Mouse (Mus musculus): ENCODE data around the gene Angptl7. TPM values are rescaled to one million over a fixed set of nuclear protein-coding genes. Genes with fewer than 3 reads are reported as not detected.

Gene Angptl7
- polyA plus RNA-seq, 1 experiment from 2014 or later = 0.15 TPM

- H3K27me3 ChIP-seq (replicated peaks; ENCODE audit: control insufficient read depth, insufficient read depth, low read length) = no peaks in the 10 kb centered on the region
- 93% methylated on average over 14 of the region's 14 CpGs for WGBS
- peaks cover 5% of the 10 kb centered on the region; the same call in 1 of the 2 replicates for H3K4me1 ChIP-seq (ENCODE audit: control insufficient read depth, insufficient read depth, low read length)
- DNase-seq (ENCODE audit: low spot score) (no peak), ATAC-seq (no peak)
- no peaks in the 10 kb centered on the region for H3K9me3 ChIP-seq (replicated peaks; ENCODE audit: control insufficient read depth, low read length)
- no peak overlapping the region for H3K4me2 ChIP-seq (ENCODE audit: low read length)
- H3K9ac ChIP-seq (ENCODE audit: low read length) = no peak overlapping the region
- H3K27ac ChIP-seq (ENCODE audit: low read depth, low read length) = no peak overlapping the region
- peaks cover 63% of the 10 kb centered on the region for H3K36me3 ChIP-seq (ENCODE audit: control insufficient read depth, insufficient read depth, low read length)
- no peak overlapping the region for H3K4me3 ChIP-seq (ENCODE audit: low read depth, low read length)
These were observed 8.0 kb upstream of the Angptl7 start for GRCm38 (mm10) chr4:148508084-148508849.

- Histone ChIP-seq H3K9me3 (replicated peaks; ENCODE audit: control insufficient read depth, low read length) (no peaks in the 10 kb centered on the region), H3K4me3 (ENCODE audit: low read depth, low read length) (no peak overlapping the region), H3K27me3 (replicated peaks; ENCODE audit: control insufficient read depth, insufficient read depth, low read length) (no peaks in the 10 kb centered on the region), H3K9ac (ENCODE audit: low read length) (no peak overlapping the region), H3K4me2 (ENCODE audit: low read length) (no peak overlapping the region), H3K27ac (ENCODE audit: low read depth, low read length) (no peak overlapping the region), H3K36me3 (ENCODE audit: control insufficient read depth, insufficient read depth, low read length) (peaks cover 63% of the 10 kb centered on the region), H3K4me1 (ENCODE audit: control insufficient read depth, insufficient read depth, low read length) (peaks cover 5% of the 10 kb centered on the region; the same call in 1 of the 2 replicates)
- 83% methylated on average over 5 of the region's 5 CpGs for WGBS
- DNase-seq (ENCODE audit: low spot score) (no peak), ATAC-seq (no peak)
These were observed 7.3 kb upstream of the Angptl7 start for GRCm38 (mm10) chr4:148507585-148507984.

- no peaks in the 10 kb centered on the region for H3K27me3 ChIP-seq (replicated peaks; ENCODE audit: control insufficient read depth, insufficient read depth, low read length)
- ATAC-seq = peak; percentile 75; the same call in 1 of the 2 replicates
- peak; percentile 82 for DNase-seq (ENCODE audit: low spot score)
- peaks cover 68% of the 10 kb centered on the region for H3K36me3 ChIP-seq (ENCODE audit: control insufficient read depth, insufficient read depth, low read length)
- H3K9me3 ChIP-seq (replicated peaks; ENCODE audit: control insufficient read depth, low read length) = no peaks in the 10 kb centered on the region
- no peak overlapping the region for H3K9ac ChIP-seq (ENCODE audit: low read length)
- H3K4me1 ChIP-seq (ENCODE audit: control insufficient read depth, insufficient read depth, low read length) = peaks cover 5% of the 10 kb centered on the region; the same call in 1 of the 2 replicates
- no peak overlapping the region for H3K4me3 ChIP-seq (ENCODE audit: low read depth, low read length)
- 57% methylated on average over 8 of the region's 8 CpGs for WGBS
- no peak overlapping the region for H3K4me2 ChIP-seq (ENCODE audit: low read length)
- peak overlapping the region; percentile 54; the same call in 1 of the 2 replicates for H3K27ac ChIP-seq (ENCODE audit: low read depth, low read length)
These were observed 4.3 kb upstream of the Angptl7 start for GRCm38 (mm10) chr4:148504497-148504959.

GRCm38 (mm10) chr4:148495874-148496689 is 4.2 kb downstream of the Angptl7 start:
- Histone ChIP-seq H3K4me3 (ENCODE audit: low read depth, low read length) (no peak overlapping the region), H3K9me3 (replicated peaks; ENCODE audit: control insufficient read depth, low read length) (no peaks in the 10 kb centered on the region), H3K9ac (ENCODE audit: low read length) (no peak overlapping the region), H3K27me3 (replicated peaks; ENCODE audit: control insufficient read depth, insufficient read depth, low read length) (no peaks in the 10 kb centered on the region), H3K27ac (ENCODE audit: low read depth, low read length) (peak overlapping the region; percentile 75), H3K4me1 (ENCODE audit: control insufficient read depth, insufficient read depth, low read length) (peaks cover 4% of the 10 kb centered on the region; the same call in 1 of the 2 replicates), H3K4me2 (ENCODE audit: low read length) (no peak overlapping the region), H3K36me3 (ENCODE audit: control insufficient read depth, insufficient read depth, low read length) (peaks cover 69% of the 10 kb centered on the region)
- 70% methylated on average over 25 of the region's 25 CpGs for WGBS
- peak; percentile 88 for ATAC-seq
- peak; percentile 93 for DNase-seq (ENCODE audit: low spot score)

GRCm38 (mm10) chr4:148495160-148495559 is 5.1 kb downstream of the Angptl7 start:
- Histone ChIP-seq H3K4me3 (ENCODE audit: low read depth, low read length) (no peak overlapping the region), H3K9me3 (replicated peaks; ENCODE audit: control insufficient read depth, low read length) (no peaks in the 10 kb centered on the region), H3K36me3 (ENCODE audit: control insufficient read depth, insufficient read depth, low read length) (peaks cover 69% of the 10 kb centered on the region), H3K4me2 (ENCODE audit: low read length) (no peak overlapping the region), H3K9ac (ENCODE audit: low read length) (no peak overlapping the region), H3K4me1 (ENCODE audit: control insufficient read depth, insufficient read depth, low read length) (peaks cover 4% of the 10 kb centered on the region; the same call in 1 of the 2 replicates), H3K27me3 (replicated peaks; ENCODE audit: control insufficient read depth, insufficient read depth, low read length) (no peaks in the 10 kb centered on the region), H3K27ac (ENCODE audit: low read depth, low read length) (peak overlapping the region; percentile 75; the same call in 1 of the 2 replicates)
- no peak for ATAC-seq
- DNase-seq (ENCODE audit: low spot score) = peak; percentile 25
- WGBS = 89% methylated on average over 6 of the region's 6 CpGs

- no peak overlapping the region for H3K4me3 ChIP-seq (ENCODE audit: low read depth, low read length)
- DNase-seq (ENCODE audit: low spot score) (peak; percentile 48), ATAC-seq (no peak; the same call in 1 of the 2 replicates)
- no peak overlapping the region for H3K9ac ChIP-seq (ENCODE audit: low read length)
- 63% methylated on average over 7 of the region's 7 CpGs for WGBS
- no peak overlapping the region for H3K27ac ChIP-seq (ENCODE audit: low read depth, low read length)
- H3K27me3 ChIP-seq (replicated peaks; ENCODE audit: control insufficient read depth, insufficient read depth, low read length) = no peaks in the 10 kb centered on the region
- H3K9me3 ChIP-seq (replicated peaks; ENCODE audit: control insufficient read depth, low read length) = no peaks in the 10 kb centered on the region
- H3K4me2 ChIP-seq (ENCODE audit: low read length) = no peak overlapping the region
- peaks cover 4% of the 10 kb centered on the region; the same call in 1 of the 2 replicates for H3K4me1 ChIP-seq (ENCODE audit: control insufficient read depth, insufficient read depth, low read length)
- H3K36me3 ChIP-seq (ENCODE audit: control insufficient read depth, insufficient read depth, low read length) = peaks cover 78% of the 10 kb centered on the region
These were observed 8.8 kb downstream of the Angptl7 start for GRCm38 (mm10) chr4:148491448-148491847.

GRCm38 (mm10) chr4:148490502-148490901 is 9.8 kb downstream of the Angptl7 start:
- no peaks in the 10 kb centered on the region for H3K9me3 ChIP-seq (replicated peaks; ENCODE audit: control insufficient read depth, low read length)
- no peaks in the 10 kb centered on the region for H3K4me1 ChIP-seq (ENCODE audit: control insufficient read depth, insufficient read depth, low read length)
- no peak overlapping the region for H3K9ac ChIP-seq (ENCODE audit: low read length)
- peaks cover 83% of the 10 kb centered on the region for H3K36me3 ChIP-seq (ENCODE audit: control insufficient read depth, insufficient read depth, low read length)
- H3K27me3 ChIP-seq (replicated peaks; ENCODE audit: control insufficient read depth, insufficient read depth, low read length) = no peaks in the 10 kb centered on the region
- no peak overlapping the region for H3K4me3 ChIP-seq (ENCODE audit: low read depth, low read length)
- H3K4me2 ChIP-seq (ENCODE audit: low read length) = no peak overlapping the region
- H3K27ac ChIP-seq (ENCODE audit: low read depth, low read length) = no peak overlapping the region
- ATAC-seq = peak; percentile 37; the same call in 1 of the 2 replicates
- peak; percentile 40 for DNase-seq (ENCODE audit: low spot score)
- WGBS = 62% methylated on average over 6 of the region's 6 CpGs

GRCm38 (mm10) chr4:148487841-148488240 is 12.4 kb downstream of the Angptl7 start:
- Histone ChIP-seq H3K4me3 (ENCODE audit: low read depth, low read length) (no peak overlapping the region), H3K9me3 (replicated peaks; ENCODE audit: control insufficient read depth, low read length) (no peaks in the 10 kb centered on the region), H3K27ac (ENCODE audit: low read depth, low read length) (no peak overlapping the region), H3K9ac (ENCODE audit: low read length) (no peak overlapping the region), H3K4me2 (ENCODE audit: low read length) (no peak overlapping the region), H3K36me3 (ENCODE audit: control insufficient read depth, insufficient read depth, low read length) (peaks cover 97% of the 10 kb centered on the region), H3K4me1 (ENCODE audit: control insufficient read depth, insufficient read depth, low read length) (no peaks in the 10 kb centered on the region), H3K27me3 (replicated peaks; ENCODE audit: control insufficient read depth, insufficient read depth, low read length) (no peaks in the 10 kb centered on the region)
- DNase-seq (ENCODE audit: low spot score) = no peak
- no peak for ATAC-seq
- WGBS = 78% methylated on average over 2 of the region's 2 CpGs

Data from forebrain, embryonic 14.5 days (tissue).